Mouse (Mus musculus): ENCODE measurements at regions not wholly inside any gene's neighbourhood (a gene's known extent, or its start where the extent isn't known, plus 50 kb on each side); places are given as distances from the start of the nearest gene placed in this dataset.
"Not testable (repeated sequence)": the region's sequence is repeated elsewhere in the genome, so short reads cannot be mapped to it uniquely, and the experiment has no call there.

DNA sequence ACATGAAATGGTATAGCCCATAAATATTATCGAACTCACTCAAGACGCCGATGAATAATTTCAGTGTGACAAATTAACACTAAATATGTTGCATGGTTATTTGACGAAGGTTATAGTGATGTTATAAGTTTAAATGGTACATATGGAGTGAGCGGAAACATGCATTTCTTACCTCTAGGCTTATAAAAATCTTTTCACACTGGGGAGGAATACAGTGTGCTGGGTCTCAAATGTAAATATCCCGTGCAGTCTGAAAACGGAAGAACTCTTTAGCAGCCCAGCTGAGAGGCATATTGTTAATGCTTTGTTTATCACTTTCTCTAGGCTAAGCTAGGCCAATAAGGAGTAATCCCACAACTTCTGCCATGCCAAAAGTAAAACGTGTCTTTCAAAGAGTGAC, 518.6 kb upstream of the Sall1 start:
- DNase-seq (ENCODE audit: low spot score), result no peak

DNA sequence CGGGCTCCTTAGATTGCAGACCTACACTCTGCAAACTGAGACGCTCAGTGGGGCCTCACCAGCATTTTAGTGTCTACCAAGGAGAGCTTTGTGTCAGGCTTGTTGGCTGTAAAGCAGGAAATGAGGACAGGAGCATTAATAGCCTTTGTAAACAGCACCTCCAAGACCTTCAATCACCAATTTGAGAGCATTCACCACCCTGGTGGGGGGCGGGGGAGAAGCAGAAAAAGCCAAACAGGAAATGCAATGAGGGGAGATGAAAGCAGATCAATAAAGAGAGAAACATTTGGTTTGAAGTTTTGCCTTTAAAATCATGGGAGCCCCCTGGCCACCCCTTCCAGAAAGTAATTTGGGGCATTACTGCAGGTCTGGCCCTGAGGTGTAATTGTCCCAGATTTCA, 497.3 kb upstream of the Sall1 start:
- no peak for DNase-seq (ENCODE audit: low spot score)

DNA sequence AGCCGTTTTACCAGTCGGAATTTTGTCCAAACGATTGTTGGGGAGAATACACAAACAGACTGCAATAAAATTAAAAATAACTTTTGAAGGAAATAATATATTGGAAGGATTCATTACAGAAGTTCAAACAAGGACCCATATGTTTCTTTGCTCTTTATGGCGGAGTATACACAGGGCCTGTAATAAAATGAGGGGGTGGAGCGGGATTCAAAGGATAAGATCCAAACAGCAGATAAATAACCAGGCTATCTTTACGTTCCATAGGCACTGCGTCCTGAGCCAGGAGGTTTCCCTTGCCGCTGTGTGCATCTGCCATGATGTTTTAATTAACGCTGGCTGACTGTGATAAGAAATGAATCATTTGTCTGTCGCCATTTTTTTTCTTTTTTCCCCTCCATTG, 490.6 kb upstream of the Sall1 start:
- DNase-seq (ENCODE audit: low spot score), result no peak

- DNase-seq (ENCODE audit: low spot score), result no peak
Measured at GRCm38 (mm10) chr8:89525041-89525440, 481.1 kb upstream of the Sall1 start.

- DNase-seq (ENCODE audit: low spot score), result no peak
Measured at GRCm38 (mm10) chr8:89523336-89523735, 479.4 kb upstream of the Sall1 start.

DNA sequence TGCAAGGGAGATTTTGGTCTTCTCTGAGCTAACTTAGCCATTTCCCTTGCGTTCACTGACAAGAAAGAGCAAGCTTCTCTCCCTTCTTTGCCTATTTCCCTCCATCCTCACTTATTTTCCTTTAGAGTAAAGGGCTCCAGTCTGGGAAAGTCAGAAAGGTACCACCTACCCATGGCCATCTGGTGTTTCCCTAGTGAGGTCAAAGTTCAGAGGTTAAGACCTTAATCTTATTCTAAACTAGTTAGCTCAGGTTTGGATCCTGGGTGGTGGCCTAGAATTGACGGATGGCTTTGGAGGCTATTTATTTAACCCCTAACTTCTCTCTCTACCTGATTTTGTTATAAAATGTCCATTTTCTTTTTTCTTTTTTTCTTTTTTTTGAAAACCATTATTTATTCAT, 472.6 kb upstream of the Sall1 start:
- DNase-seq (ENCODE audit: low spot score), result no peak

- no peak for DNase-seq (ENCODE audit: low spot score)
Measured at GRCm38 (mm10) chr8:89514270-89514669, 470.3 kb upstream of the Sall1 start.

GRCm38 (mm10) chr8:89507639-89508038, 463.7 kb upstream of the Sall1 start:
- DNase-seq (ENCODE audit: low spot score), result no peak

DNA sequence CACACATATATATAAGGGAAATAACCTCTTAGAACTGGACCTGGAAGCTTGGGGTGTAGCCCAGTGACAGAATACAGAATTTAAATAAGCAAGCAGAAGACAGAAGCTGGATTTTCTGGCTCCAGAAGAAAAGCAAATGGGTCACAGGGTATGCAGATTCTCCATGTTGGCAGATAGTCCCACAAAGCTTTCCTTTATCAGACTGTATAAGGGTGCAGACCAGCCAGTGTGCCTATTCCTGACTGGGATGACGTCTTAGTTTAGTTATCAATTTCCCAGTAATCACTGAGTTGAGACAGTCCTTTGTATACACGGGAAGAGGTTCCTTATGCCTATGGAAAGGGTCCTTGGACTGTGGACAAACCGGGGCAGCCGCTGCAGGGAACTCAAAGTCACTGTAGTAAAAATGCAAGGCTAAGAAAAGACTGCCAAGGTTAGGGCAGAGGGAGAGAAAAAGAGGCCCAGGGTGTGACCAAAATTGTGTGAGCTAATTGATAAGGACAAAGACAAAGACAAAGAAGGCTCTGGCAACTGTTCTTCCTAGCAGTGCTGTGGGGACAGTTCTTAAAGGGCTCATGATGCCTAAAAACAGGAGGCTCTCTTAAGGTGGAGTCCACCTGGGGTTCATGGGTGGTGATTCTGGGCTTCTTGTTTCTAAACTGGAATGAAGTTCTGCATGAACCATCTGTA, 459.7 kb upstream of the Sall1 start:
- DNase-seq (ENCODE audit: low spot score), result no peak

DNA sequence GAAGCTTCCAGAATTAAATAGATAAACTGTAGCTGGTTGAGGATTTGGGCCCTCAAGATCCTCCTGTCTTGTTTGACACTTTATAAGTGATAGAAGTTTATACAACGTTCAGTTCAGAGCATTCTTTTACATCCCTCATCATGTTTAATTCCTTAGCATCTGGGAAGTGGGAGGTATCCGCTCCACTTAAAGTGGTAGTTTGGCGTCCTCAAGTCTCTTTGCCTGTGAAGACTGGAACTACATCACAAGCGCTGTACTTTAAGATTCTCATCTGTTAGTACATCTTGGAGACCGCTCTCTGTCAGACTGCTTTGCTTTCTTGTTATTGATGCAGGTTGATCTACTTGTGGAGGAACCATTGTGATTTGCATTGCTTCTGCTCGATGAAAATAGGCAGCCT, 459.1 kb upstream of the Sall1 start:
- DNase-seq (ENCODE audit: low spot score), result no peak

- DNase-seq (ENCODE audit: low spot score), result no peak
Measured at GRCm38 (mm10) chr8:89501756-89502155, 457.8 kb upstream of the Sall1 start.

DNA sequence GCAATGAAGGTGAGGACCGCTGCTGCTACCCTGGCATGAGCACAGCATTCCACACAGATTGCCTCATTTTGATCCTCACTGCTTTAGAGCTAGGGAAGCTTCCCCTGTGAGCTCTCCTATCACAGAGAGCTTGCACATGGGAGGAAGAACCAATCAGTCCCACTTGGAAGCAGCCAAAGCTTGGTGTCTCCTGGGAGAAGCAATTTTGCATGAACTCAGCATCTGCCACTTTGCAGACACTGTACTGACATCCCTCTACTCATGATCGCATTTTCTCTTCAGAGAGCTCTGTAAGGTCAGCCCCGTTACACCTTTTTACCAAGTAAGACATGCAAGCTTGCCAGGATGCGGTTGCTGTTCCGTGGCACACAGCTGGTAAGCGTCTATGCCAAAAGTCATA, 455.9 kb upstream of the Sall1 start:
- no peak for DNase-seq (ENCODE audit: low spot score)

DNA sequence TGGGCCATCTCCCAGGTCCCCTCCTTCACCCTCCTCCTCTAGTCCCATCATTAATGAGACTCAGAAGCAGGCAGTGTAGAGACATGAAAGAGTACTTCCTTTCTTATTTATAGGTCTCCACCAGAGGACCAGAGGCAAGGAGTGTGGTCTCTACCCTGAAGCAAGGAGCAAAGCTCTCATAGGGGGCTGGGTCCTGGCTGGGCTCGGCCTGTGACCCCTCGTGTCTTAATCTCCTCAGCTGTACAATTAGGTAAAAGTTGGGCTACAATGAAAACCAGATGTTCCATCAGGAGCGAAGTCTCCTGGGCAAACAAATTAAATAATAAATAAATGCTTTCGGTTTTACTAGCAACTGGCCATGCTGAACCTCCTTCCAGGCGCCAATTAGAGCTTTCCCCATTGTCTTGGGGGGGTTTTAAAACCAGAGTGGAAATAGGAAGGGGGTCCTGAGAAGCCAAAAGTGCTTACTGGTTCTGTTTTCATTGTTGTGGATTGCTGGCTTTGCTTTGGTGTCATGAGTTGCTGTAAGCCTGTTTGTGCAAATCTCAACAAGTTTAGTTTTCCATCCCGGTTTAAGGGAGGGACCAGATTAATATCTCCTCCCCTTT, 454.2 kb upstream of the Sall1 start:
- DNase-seq (ENCODE audit: low spot score), result no peak

DNA sequence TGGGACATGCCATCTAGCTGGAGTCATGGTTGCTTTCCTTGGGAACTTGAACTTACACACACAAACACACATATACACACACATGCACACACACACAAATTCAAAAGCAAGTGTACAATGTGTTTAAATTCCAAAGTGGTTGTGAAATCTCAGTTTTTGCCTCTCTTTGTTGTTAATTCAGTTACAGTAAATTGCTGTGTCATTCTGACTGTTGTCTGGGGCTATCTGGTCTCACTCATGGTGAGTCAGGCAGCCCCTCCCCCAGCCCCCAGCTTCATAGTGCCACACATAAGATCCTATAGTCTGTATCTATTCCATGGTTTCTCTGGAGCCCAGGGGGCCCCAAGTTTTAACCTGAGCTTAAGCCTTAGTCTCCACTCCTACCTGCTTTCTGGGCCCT, 448.4 kb upstream of the Sall1 start:
- DNase-seq (ENCODE audit: low spot score), result no peak

- DNase-seq (ENCODE audit: low spot score), result not testable (repeated sequence)
Measured at GRCm38 (mm10) chr8:89482481-89482880, 438.5 kb upstream of the Sall1 start.

GRCm38 (mm10) chr8:89476930-89477329, 433.0 kb upstream of the Sall1 start:
- no peak for DNase-seq (ENCODE audit: low spot score)

DNA sequence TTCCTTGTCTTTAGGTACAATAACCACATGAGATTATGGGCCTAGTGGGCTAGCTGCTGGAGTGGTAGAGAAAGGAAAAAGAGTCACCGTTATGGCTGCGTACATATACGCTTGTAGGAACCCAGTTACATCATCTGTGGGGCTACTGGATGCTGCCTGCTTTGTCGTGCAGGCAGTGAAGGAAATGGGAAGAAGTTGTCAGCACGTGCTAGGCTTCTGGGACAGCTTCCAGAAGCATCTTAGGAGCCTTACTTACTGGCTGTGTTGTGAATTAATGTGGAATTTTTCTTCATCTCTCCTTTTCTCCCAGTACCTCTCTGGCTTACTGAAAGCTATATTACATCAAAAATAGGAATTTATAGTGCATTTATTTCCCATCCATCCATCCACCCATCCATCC, 427.2 kb upstream of the Sall1 start:
- no peak for DNase-seq (ENCODE audit: low spot score)

- no peak for DNase-seq (ENCODE audit: low spot score)
Measured at GRCm38 (mm10) chr8:89468782-89469220, 424.8 kb upstream of the Sall1 start.

DNA sequence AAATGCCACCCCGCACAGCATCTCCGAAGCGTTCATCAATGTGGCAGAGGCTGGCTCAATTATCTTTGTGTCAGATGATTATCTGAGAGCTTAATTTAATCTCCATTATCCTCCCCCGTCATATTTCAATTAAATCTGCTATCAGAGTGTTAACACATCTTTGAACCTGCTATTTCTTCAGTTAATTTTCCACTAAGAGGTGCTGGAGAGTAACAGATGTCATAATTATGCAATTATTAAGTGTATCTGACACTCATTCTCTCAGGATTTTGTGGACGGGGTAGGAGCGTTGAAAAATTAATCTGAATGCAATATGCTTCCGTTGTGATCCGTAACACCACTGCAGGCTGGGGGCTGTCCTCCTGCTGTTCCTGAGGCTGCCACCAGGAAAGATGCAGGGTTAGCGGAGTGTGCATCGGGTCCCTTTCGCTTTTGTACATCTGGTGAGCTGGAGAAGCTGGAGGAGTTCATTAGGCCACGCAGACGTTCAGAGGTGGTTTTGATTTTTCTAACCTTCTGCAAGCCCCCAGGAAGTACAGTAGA, 421.3 kb upstream of the Sall1 start:
- no peak for DNase-seq (ENCODE audit: low spot score)

DNA sequence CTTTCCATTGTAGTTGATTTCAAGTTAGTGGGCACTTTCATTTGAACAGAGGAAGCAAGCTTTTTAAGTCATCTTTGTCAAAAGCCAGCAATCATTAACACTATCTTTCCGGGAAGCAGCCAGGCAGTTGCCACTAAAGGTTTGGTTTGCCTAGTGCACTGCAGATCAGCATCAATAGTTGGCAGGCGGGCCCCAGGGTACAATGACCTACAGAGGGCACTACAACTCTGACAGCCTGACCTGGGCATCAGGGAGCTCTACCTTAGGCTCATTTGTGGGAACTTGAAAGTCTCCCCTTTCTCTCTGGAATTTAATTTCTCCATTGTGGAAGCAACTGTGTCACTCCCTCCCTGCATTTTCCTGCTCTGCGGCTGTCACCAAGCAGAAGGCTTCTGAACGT, 412.6 kb upstream of the Sall1 start:
- DNase-seq (ENCODE audit: low spot score), result no peak

DNA sequence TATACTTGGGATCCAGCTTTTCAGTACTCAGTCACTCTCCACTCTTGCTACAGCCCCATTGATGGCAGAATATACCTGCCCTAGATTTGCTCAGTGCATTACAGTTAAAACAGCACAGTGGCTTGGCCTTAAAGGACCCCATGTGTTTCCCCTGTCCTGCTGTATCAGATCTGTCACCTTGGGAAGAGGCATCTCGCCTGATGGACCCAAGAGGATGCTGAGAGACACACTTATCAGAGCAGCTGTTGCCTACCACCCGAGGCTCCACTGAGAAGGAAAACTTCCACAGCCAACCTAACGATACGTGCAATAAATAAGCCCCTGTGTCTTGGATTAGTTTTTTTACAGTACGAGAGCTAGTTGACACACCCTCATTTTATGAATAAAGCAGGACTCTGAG, 411.8 kb upstream of the Sall1 start:
- DNase-seq (ENCODE audit: low spot score), result no peak

DNA sequence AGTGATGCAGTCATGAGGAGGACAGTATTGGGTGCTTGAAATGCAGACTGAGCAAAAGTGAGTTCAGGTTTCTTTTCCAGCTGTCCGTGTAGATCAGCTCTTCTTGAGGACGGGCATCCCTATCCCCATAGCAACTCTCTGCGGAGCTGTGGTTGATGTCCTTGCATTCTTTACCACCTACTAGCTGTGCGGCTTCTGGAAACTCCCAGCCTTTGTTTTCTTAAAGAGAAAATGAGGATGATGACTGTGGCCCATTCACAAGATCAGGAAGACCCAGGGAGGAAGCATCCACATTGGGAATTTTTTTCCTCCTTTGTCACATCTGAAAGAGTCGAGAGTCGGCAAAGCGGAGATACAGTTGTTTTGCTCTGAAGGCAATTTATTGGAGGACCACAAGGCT, 410.2 kb upstream of the Sall1 start:
- DNase-seq (ENCODE audit: low spot score), result no peak

DNA sequence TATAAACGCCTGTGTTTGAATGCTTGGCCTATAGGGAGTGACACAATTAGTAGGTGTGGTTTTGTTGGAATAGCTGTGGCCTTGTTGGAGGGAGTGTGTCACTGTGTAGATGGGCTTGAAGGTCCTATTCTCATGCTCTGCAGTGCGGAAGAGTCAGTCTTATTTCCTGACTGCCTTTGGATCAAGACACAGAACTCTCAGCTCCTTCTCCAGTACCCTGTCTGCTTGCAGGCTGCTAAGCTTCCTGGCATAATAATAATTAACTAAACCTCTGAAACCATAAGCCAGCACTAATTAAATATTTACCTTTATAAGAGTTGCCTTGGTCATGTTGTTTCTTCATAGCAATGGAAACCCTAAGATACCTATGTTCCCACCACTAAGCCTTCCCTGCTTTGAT, 409.8 kb upstream of the Sall1 start:
- no peak for DNase-seq (ENCODE audit: low spot score)

DNA sequence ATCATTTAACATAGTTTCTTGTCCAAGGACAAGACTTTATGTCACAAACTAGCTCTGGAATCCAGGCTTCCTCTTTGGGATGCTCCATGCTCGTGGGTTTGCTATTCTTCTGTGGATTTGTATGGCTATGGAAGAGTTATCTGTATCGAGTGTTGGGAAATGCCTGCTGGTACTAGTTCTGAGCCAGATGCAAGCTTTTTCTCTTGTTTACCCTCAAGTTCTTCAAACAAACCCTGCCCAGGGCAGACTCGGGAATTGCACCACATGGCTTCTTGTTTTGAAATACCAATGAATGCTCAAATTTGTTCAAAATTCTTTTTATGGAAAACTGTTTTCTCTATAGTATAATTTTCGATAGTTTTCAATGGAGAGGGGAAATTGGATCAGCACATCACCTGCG, 400.5 kb upstream of the Sall1 start:
- DNase-seq (ENCODE audit: low spot score), result no peak

Measured in ovary, postnatal 14 days (tissue).